Mouse (Mus musculus): ENCODE data around the gene Rps4x. TPM values are rescaled to one million over a fixed set of nuclear protein-coding genes. Genes with fewer than 3 reads are reported as not detected.

Gene Rps4x
- polyA plus RNA-seq, 1 experiment from 2014 or later = 592 TPM

GRCm38 (mm10) chrX:102157423-102157791 lies 31.8 kb downstream of the Rps4x start:
- no peak overlapping the region for H3K9ac ChIP-seq (ENCODE audit: low read length)
- peak; percentile 38; the same call in 1 of the 2 replicates for ATAC-seq (ENCODE audit: insufficient read depth, low FRiP score, low TSS enrichment)

GRCm38 (mm10) chrX:102156618-102157422 lies 32.4 kb downstream of the Rps4x start, which contains the start of gene Ercc6l:
Gene Ercc6l (minus strand): TSS chrX:102157091.
- Histone ChIP-seq H3K36me3 (ENCODE audit: control insufficient read depth, insufficient read depth, low read length) (no peaks in the 10 kb centered on the region), H3K4me1 (ENCODE audit: control insufficient read depth, insufficient read depth, low read length) (no peaks in the 10 kb centered on the region), H3K27me3 (ENCODE audit: control insufficient read depth, insufficient read depth, low read length) (no peaks in the 10 kb centered on the region), H3K4me3 (ENCODE audit: low read depth, low read length) (peak within 1 kb of the TSS; percentile 41), H3K9me3 (ENCODE audit: control insufficient read depth, low read length) (no peaks in the 10 kb centered on the region), H3K9ac (ENCODE audit: low read length) (peak within 1 kb of the TSS; percentile 59), H3K27ac (ENCODE audit: low read depth, low read length) (0 out of 2 replicates have a peak within 1 kb of the TSS, but pooled peaks have one; percentile 14), H3K4me2 (ENCODE audit: low read depth) (peak within 1 kb of the TSS; percentile 36)
- DNase-seq (ENCODE audit: low spot score) = peak; percentile 93
- peak; percentile 97 for ATAC-seq (ENCODE audit: insufficient read depth, low FRiP score, low TSS enrichment)
- WGBS = 13% methylated on average over 42 of the region's 42 CpGs

More at GRCm38 (mm10) chrX:102157423-102157791, 31.8 kb downstream of the Rps4x start:
- H3K4me1 ChIP-seq (ENCODE audit: control insufficient read depth, insufficient read depth, low read length) = no peaks in the 10 kb centered on the region
- WGBS = 42% methylated on average over 5 of the region's 5 CpGs
- H3K36me3 ChIP-seq (ENCODE audit: control insufficient read depth, insufficient read depth, low read length) = no peaks in the 10 kb centered on the region
- no peaks in the 10 kb centered on the region for H3K27me3 ChIP-seq (ENCODE audit: control insufficient read depth, insufficient read depth, low read length)
- 0 out of 2 replicates have a peak overlapping the region, but pooled peaks have one; percentile 11 for H3K4me3 ChIP-seq (ENCODE audit: low read depth, low read length)
- H3K9me3 ChIP-seq (ENCODE audit: control insufficient read depth, low read length) = no peaks in the 10 kb centered on the region
- H3K4me2 ChIP-seq (ENCODE audit: low read depth) = peak overlapping the region; percentile 10; the same call in 1 of the 2 replicates
- H3K27ac ChIP-seq (ENCODE audit: low read depth, low read length) = no peak overlapping the region
- no peak for DNase-seq (ENCODE audit: low spot score)

GRCm38 (mm10) chrX:102141157-102141556 lies 48.0 kb downstream of the Rps4x start:
- ATAC-seq (ENCODE audit: insufficient read depth, low FRiP score, low TSS enrichment) = no peak
- Histone ChIP-seq H3K4me1 (ENCODE audit: control insufficient read depth, insufficient read depth, low read length) (no peaks in the 10 kb centered on the region), H3K9me3 (ENCODE audit: control insufficient read depth, low read length) (no peaks in the 10 kb centered on the region), H3K4me2 (ENCODE audit: low read depth) (no peak overlapping the region), H3K36me3 (ENCODE audit: control insufficient read depth, insufficient read depth, low read length) (no peaks in the 10 kb centered on the region), H3K9ac (ENCODE audit: low read length) (no peak overlapping the region), H3K27me3 (ENCODE audit: control insufficient read depth, insufficient read depth, low read length) (no peaks in the 10 kb centered on the region), H3K27ac (ENCODE audit: low read depth, low read length) (no peak overlapping the region), H3K4me3 (ENCODE audit: low read depth, low read length) (no peak overlapping the region)
- WGBS = 90% methylated on average over 1 of the region's 1 CpGs
- no peak for DNase-seq (ENCODE audit: low spot score)

Other genes with a start within 250 kb of the Rps4x start
- gene Rtl5, start 118.1 kb downstream of the Rps4x start, polyA plus RNA-seq (2014; fragmentation: Nextera tagmentation; extraction: Ambion mirVana) = 2.5 and 3.4 TPM in 2 replicates
- gene Pin4, start 69.9 kb downstream of the Rps4x start, polyA plus RNA-seq (2014; fragmentation: Nextera tagmentation; extraction: Ambion mirVana) = 71.8 and 82.0 TPM in 2 replicates
- gene Ercc6l, start 32.3 kb downstream of the Rps4x start, polyA plus RNA-seq (2014; fragmentation: Nextera tagmentation; extraction: Ambion mirVana) = 18.1 and 19.0 TPM in 2 replicates
- gene Cited1, start 62.8 kb upstream of the Rps4x start, polyA plus RNA-seq (2014; fragmentation: Nextera tagmentation; extraction: Ambion mirVana) = 4.4 and 6.0 TPM in 2 replicates